Mouse (Mus musculus) embryo, embryonic 9.5 days (tissue): Measurements from ENCODE around the gene Tmem151b.

ENCODE experiments used
- DNase-seq: peaks from one replicate; pipeline ENCODE4 v3.0.0-alpha.2; 2017; ENCODE audit errors: extremely low spot score

The Tmem151b gene

GRCm38 (mm10) chr17:45584096-45584896, 34.8 kb upstream of the Tmem151b start:
- peak; percentile 72 for DNase-seq

DNA sequence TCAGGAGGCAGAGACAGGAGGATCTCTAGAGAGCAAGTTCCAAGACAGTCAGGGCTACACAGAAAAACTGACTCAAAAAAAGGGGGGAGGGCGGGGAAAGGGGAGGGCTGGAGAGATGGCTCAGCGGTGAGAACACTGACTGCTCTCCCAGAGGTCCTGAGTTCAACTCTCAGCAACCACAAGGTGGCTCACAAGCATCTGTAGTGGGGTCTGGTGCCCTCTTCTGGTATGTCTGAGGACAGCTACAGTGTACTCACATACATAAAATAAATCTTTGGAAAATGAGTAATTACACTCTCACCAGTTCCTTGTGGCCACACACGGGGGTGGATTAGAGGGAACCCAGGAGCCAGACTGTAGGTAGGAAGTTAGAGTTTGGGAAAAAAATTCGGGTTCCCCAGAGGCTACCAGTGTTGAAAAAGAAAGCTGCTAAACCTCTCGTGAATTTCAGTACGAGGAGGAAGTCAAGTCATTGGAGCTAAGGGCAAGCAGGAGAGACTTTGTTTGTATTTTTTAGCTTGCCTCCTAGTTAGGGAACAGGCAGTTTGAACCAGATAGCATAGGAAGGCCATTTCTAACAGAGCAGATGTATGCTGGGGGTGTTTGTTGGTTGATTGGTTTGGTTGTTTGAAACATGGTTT, 33.4 kb upstream of the Tmem151b start:
- no peak for DNase-seq

DNA sequence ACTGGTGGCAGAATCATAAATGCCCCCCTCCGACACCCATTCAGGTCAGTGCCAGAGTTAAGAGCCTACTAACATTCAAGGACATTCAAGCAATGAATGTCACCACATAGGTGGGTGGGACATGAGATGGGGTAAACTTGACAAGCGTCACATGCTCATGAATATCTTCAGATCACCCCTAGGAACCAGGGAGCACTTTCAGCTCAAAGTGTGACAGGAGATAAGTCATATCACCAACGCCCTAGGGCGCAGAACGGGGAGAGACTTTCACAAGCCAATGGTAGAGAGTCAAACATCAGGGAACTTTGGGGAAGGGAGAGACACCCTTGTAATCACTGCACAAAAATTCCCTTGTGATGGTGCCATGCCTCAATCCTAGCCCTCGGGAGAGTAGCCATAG, 32.7 kb upstream of the Tmem151b start:
- no peak for DNase-seq

GRCm38 (mm10) chr17:45581567-45581983, 32.1 kb upstream of the Tmem151b start:
- peak; percentile 74 for DNase-seq

GRCm38 (mm10) chr17:45580958-45581477, 31.5 kb upstream of the Tmem151b start:
- DNase-seq = no peak

GRCm38 (mm10) chr17:45579554-45579953, 30.1 kb upstream of the Tmem151b start:
- DNase-seq = no peak

DNA sequence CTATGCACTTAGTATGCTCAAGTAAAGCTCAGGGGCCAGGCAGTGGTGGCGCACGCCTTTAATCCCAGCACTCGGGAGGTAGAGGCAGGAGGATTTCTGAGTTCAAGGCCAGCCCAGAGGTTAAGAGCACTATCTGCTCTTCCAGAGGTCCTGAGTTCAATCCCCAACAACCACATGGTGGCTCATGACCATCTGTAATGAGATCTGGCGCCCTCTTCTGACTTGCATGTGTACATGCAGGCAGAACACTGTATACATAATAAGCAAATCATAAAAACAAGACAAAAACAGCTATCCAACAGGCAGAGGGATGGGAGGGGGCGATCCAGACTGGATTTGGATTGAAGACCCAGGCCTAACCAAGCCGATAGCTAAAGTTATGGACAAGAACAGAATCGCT, 29.4 kb upstream of the Tmem151b start:
- no peak for DNase-seq

DNA sequence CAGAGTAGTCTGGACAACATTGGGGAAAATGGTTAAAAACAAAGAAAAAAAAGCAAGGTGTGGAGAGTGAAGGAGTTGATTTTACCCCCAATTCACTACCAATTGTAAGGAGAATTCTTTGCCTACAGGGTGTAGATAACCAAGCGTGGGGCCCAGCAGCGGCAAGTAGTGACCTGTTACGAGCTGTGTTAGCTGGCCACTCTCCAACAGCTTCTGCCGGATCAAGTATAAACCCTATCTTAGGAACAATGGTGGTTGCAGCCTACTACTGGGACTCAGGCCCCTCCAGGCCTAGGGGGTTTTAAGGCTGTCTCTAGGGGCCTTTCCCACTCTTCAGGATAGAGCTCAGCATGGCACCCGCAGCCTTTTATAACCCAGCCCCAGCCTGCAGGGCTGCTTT, 28.8 kb upstream of the Tmem151b start:
- DNase-seq = no peak

DNA sequence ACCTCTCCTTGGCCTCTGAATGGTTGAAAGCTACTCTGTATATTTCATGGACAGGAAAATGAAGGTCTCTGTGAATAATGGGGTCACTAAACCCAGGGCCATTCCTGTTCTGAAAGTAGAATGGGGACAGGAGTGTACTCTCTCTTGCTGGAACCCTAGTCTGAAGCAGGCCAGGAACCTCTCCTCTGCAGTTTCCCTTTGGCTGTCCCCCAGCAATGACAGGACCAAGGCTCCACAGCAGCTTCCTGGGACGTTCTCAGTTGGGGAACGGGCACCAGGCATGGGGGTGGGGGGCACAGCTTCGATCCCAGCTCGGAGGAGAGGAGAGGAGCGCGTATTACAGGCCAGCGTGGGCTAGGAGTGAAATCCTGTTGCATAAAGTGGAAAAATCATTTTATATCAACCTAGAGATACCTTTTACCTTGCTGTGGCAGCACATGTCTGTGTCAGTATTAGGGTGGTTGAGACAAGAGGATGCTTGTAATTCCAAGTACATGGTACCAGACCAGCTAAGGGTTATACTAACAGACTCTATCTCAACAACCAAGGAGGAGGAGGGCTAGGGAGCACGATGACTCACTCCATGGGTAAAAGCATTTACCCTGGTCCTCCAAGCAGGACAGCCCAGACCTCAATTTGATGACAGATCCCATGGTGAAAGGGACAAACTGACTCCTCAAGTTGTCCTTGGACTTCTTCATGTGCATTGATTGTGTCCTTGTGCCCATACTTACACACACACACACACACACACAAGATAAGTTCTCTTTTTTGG, 25.8 kb upstream of the Tmem151b start:
- DNase-seq = no peak

- peak; percentile 47 for DNase-seq
Measured at GRCm38 (mm10) chr17:45574129-45574761, 24.8 kb upstream of the Tmem151b start.

DNA sequence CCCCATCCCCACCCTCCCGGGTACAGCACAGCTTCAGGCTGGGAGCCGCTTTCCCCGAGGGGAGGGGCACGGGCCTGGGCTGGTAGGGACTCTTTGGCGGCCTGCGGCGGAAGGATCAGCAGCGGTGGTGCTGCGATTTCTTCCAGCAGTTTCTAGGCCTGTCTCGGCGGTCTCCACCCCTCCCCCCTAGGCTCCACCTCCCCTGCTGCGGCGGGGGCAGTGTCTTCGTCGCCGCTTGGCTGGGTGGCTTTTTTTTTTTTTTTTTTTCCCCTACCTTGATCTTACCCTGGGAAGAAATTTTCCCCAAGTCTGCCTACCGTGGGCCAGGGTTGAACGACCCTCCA, 24.3 kb upstream of the Tmem151b start:
- DNase-seq = peak; percentile 98

- peak; percentile 100 for DNase-seq
Measured at GRCm38 (mm10) chr17:45573087-45573779, 23.8 kb upstream of the Tmem151b start, which contains the start of gene Hsp90ab1. TSS of gene Hsp90ab1 (minus strand) at chr17:45573271.

DNA sequence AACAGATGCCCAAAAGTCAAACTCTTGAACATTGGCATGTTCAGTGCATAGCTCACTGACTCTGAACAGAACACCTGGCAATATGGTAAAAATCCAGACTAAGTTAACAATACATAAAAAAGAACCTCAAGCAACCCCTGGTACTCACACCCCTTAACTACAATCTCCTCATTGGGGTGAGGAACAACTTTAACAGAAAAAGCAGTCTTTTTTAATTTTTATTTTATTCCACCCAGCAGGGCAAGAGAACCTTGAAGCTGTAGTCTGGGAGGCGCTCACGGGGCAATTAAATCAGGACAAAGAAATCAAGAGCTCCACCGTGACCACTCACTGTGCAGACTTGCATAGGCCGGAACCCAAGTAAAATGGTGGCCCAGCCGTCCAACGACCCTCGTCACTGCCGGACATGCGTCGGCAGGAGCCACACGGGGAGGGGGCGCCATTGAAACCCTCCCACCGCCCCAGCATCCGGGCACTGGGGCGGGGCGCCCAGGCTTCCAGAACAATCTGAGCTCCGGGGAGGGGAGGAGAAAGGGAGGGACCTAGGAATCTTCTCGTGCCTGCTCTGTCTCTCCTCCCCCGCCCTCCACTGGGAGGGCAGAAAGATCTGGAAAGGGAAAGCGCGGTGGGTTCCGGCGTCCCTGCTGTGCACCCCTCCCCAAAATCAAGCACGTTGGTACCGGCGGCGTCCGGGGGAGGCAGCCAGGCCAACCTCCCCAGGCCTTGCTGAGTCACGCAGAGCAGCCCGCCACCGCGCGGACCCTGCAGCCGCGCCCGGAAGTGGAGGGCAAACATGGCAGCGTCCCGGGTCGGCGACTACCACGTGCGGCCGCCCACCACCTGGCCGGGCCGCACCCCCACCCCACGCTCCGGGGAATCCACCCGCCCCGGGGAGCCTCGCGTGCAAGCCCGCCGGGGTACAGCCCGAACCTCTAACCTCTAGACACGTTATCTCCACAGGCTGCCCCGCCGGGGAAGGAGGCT, 22.9 kb upstream of the Tmem151b start:
- DNase-seq = peak; percentile 89

GRCm38 (mm10) chr17:45569999-45570398, 20.5 kb upstream of the Tmem151b start:
- DNase-seq = no peak

- DNase-seq = peak; percentile 2
Measured at GRCm38 (mm10) chr17:45568990-45569389, 19.5 kb upstream of the Tmem151b start.

- peak; percentile 67 for DNase-seq
Measured at GRCm38 (mm10) chr17:45567162-45567601, 17.7 kb upstream of the Tmem151b start.

DNA sequence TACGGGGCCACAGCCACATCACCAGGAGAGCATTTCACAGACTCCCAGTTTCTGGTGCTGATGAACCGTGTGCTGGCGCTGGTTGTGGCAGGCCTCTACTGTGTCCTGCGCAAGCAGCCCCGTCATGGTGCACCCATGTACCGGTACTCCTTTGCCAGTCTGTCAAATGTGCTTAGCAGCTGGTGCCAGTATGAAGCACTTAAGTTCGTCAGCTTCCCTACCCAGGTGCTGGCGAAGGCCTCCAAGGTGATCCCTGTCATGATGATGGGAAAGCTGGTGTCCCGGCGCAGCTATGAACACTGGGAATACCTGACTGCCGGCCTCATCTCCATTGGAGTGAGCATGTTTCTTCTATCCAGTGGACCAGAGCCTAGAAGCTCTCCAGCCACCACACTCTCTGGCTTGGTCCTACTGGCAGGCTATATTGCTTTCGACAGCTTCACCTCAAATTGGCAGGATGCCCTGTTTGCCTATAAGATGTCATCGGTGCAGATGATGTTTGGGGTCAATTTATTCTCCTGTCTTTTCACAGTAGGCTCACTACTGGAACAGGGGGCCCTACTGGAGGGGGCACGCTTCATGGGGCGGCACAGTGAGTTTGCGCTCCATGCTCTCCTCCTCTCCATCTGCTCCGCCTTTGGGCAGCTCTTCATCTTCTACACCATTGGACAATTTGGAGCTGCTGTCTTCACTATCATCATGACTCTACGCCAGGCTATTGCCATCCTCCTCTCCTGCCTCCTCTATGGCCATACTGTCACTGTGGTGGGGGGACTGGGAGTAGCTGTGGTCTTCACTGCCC, 17.1 kb upstream of the Tmem151b start:
- DNase-seq = peak; percentile 45

DNA sequence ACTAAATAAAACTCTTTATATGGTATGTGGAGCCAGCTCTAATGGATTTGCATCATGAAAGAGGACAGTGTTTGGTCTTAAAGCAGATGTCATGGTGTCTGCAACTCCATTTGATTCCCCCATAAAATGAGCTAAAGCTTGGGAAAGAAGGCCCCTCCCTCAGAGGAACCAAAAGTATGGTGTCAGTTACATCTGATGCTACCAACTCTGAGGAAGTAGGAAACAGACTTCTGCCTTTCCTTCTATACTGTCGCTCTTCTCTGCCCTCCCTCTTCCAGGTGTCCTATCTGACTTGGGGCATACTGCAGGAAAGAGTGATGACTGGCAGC, 16.5 kb upstream of the Tmem151b start:
- DNase-seq = no peak

DNA sequence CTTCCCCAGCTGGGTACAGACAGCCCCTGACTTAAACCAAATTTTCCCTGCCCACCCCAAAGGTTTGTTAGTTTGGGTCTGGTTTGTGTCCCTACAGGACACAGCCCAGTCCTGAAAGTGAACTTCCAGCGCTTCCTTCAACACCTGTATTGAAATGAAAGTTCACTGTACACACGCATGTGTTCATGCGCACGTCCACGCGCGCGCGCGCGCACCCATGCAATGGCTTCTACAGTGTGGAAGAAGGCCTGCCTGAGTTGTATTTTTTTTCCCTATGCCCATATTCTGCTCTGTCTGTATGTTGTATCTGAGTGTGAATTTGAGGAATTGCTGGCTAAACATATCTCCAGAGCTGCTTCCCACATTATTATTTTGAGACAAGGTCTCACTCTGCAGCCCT, 15.6 kb upstream of the Tmem151b start:
- DNase-seq = no peak
